Mouse (Mus musculus): ENCODE data around the gene Hk1. TPM values are rescaled to one million over a fixed set of nuclear protein-coding genes. Genes with fewer than 3 reads are reported as not detected.

Hk1 gene
- polyA plus RNA-seq, 1 experiment from 2014 or later, result 48.8 TPM

DNA sequence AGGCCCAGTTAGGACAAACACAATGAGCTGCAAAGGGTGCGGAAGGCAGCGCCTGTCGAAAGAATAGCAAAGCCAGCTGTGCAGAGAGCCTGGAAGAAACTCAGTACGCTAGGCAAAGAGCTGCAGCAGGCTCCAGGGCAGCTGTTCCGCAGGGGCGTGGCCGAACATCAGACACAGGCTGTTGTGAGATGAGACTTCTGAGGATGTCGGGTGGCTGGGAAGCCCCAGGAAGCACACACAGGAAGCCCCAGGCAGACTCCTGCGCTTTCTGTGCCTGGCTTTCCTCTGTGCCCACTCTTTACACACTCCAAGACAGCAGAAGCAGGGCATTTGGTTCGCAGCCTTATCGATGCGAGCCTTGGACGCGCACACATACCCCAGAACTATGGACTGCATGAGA is 25.2 kb upstream of the Hk1 start:
- no peak overlapping the region for H3K9ac ChIP-seq
- WGBS, result 31% methylated on average over 14 of the region's 14 CpGs
- H3K27ac ChIP-seq, result no peak overlapping the region

DNA sequence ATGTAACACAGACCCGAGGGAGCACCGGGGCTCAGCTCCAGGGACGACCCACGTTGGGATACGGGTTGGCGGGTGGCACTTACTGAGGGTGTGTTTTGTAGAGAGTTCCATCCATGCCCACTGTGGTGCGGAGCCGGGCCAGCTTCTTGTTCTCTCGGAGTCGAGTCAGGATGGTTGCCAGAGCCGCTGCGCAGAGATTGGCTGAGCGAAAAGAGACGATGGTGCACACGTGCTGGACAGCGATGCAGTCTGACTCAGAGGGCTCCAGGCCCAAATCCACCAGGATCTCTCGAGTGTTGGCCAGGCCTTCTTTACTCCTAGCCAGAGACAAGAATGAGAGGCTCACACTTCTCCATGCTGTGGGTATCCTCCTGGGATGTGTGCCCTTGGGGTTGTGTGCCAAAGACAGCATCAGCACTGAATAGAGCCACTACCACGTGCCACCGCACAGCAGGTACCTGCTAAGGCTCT is 22.0 kb upstream of the Hk1 start:
- H3K27ac ChIP-seq, result 0 out of 2 replicates have a peak overlapping the region, but pooled peaks have one; percentile 17
- no peaks in the 10 kb centered on the region for H3K36me3 ChIP-seq
- H3K4me1 ChIP-seq, result peaks cover 8% of the 10 kb centered on the region
- ATAC-seq (ENCODE audit: insufficient number of reproducible peaks, low FRiP score, low TSS enrichment, low read depth), result peak; percentile 62; the same call in 1 of the 2 replicates
- H3K9ac ChIP-seq, result no peak overlapping the region
- no peaks in the 10 kb centered on the region for H3K9me3 ChIP-seq
- WGBS, result 75% methylated on average over 19 of the region's 19 CpGs
- no peak overlapping the region for H3K4me2 ChIP-seq
- H3K4me3 ChIP-seq, result no peak overlapping the region
- H3K27me3 ChIP-seq, result peaks cover 5% of the 10 kb centered on the region; the same call in 1 of the 2 replicates

More for the DNA sequence above, 25.2 kb upstream of the Hk1 start:
- Histone ChIP-seq H3K27me3 (peaks cover 11% of the 10 kb centered on the region; the same call in 1 of the 2 replicates), H3K36me3 (no peaks in the 10 kb centered on the region), H3K9me3 (no peaks in the 10 kb centered on the region), H3K4me1 (peaks cover 8% of the 10 kb centered on the region), H3K4me3 (peak overlapping the region; percentile 8; the same call in 1 of the 2 replicates), H3K4me2 (peak overlapping the region; percentile 32)
- ATAC-seq (ENCODE audit: insufficient number of reproducible peaks, low FRiP score, low TSS enrichment, low read depth), result no peak

DNA sequence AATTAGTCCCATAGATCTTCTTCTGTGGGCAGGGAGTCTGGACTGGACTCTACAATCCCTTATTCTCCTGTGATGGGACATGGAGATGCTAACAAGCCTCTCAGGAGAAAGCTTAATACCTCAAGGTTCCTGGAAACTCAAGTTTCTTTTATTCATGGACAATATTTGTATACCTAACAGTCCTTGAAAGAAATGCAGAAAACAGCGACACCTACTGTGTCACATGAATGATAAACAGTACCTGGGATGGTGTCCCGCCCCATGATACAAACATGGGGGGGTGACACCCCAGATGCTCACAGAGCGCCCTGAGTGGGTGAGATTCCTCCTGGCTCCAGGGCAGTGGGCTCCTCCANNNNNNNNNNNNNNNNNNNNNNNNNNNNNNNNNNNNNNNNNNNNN is 3.3 kb upstream of the Hk1 start:
- Histone ChIP-seq H3K27ac (no peak overlapping the region), H3K4me3 (no peak overlapping the region), H3K4me2 (no peak overlapping the region), H3K36me3 (no peaks in the 10 kb centered on the region), H3K9ac (no peak overlapping the region), H3K9me3 (no peaks in the 10 kb centered on the region), H3K4me1 (no peaks in the 10 kb centered on the region), H3K27me3 (no peaks in the 10 kb centered on the region)
- 77% methylated on average over 3 of the region's 3 CpGs for WGBS
- no peak for ATAC-seq (ENCODE audit: insufficient number of reproducible peaks, low FRiP score, low TSS enrichment, low read depth)

DNA sequence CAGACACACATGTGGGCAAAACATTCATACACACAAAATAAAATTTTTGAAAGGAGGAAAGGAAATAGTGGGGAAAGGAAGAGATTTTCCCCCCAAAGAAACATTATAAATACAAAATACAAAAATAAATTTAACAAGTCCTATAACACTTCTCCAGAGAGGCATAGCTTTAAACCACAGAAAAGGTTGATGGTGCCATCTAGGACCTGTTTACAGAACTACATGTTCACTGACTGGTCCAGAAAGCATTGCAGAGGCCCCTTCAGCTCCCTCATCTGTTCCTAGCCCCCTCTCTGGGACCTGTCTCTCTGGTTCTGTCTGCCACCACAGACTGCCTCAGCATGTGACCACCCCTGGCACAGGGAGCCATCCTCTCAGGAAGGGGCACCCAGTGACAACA is 1.2 kb upstream of the Hk1 start:
- H3K4me3 ChIP-seq, result no peak overlapping the region
- H3K4me1 ChIP-seq, result no peaks in the 10 kb centered on the region
- H3K27ac ChIP-seq, result no peak overlapping the region
- no peaks in the 10 kb centered on the region for H3K36me3 ChIP-seq
- no peaks in the 10 kb centered on the region for H3K9me3 ChIP-seq
- no peak for ATAC-seq (ENCODE audit: insufficient number of reproducible peaks, low FRiP score, low TSS enrichment, low read depth)
- H3K4me2 ChIP-seq, result no peak overlapping the region
- H3K27me3 ChIP-seq, result no peaks in the 10 kb centered on the region
- no peak overlapping the region for H3K9ac ChIP-seq

DNA sequence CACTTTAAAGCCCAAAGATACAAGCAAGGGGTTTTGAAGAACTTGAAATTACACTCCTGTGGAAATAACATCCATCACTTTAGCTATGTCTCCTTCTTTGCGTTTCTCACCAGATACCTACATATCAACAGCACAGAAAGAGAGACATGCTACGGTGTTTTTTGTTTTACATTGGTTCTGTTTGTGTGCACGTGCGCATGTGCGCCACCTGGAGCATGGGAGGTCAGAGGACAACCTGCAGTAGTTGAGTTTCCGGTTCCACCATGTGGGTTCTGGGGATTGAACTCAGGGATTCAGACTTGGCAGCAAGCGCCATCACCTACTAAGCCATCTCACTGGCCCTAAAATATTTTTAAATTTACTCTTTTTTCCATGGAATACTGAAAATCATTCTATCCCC is 20.9 kb downstream of the Hk1 start:
- H3K4me3 ChIP-seq, result no peak overlapping the region
- H3K9ac ChIP-seq, result no peak overlapping the region
- ATAC-seq (ENCODE audit: insufficient number of reproducible peaks, low FRiP score, low TSS enrichment, low read depth), result no peak
- H3K36me3 ChIP-seq, result no peaks in the 10 kb centered on the region
- no peaks in the 10 kb centered on the region for H3K27me3 ChIP-seq
- H3K9me3 ChIP-seq, result no peaks in the 10 kb centered on the region
- 92% methylated on average over 7 of the region's 7 CpGs for WGBS
- no peak overlapping the region for H3K27ac ChIP-seq
- H3K4me1 ChIP-seq, result 0 out of 2 replicates have a peak, but pooled peaks cover 2% of the 10 kb centered on the region
- H3K4me2 ChIP-seq, result no peak overlapping the region

DNA sequence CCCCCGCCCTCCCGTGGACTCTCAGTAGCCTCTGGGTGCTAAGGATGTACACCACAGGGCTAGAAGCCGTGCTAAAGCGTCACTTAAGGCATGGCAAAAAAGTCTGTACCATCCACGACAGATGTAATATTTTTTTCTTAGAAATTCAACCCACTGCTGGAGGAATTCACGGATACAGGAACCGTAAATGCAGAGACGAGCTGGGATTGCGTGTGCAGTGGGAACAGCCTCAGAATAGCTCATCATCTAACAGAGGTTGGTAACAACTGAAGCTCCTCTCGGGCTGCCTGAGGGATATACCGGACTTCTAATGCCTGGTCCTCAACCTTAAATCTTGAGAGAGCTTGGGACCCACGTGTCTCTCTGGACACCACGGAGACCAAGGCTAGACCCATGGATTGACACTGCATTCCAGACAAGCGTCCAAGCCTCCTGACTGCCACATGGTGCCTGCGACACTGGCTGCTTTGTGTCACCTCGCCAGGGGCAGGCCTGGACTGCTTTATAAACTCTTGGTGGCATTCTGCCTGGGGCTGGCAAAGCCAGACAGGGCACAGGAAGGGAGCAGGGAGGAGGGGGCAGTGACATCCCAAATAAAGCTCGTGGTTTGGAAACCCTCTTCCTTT is 23.5 kb downstream of the Hk1 start:
- no peak overlapping the region for H3K4me2 ChIP-seq
- WGBS, result 63% methylated on average over 17 of the region's 17 CpGs
- ATAC-seq (ENCODE audit: insufficient number of reproducible peaks, low FRiP score, low TSS enrichment, low read depth), result no peak
- H3K27ac ChIP-seq, result no peak overlapping the region
- no peak overlapping the region for H3K4me3 ChIP-seq
- no peaks in the 10 kb centered on the region for H3K36me3 ChIP-seq
- H3K27me3 ChIP-seq, result no peaks in the 10 kb centered on the region
- H3K9me3 ChIP-seq, result no peaks in the 10 kb centered on the region
- H3K4me1 ChIP-seq, result 0 out of 2 replicates have a peak, but pooled peaks cover 2% of the 10 kb centered on the region
- H3K9ac ChIP-seq, result no peak overlapping the region

DNA sequence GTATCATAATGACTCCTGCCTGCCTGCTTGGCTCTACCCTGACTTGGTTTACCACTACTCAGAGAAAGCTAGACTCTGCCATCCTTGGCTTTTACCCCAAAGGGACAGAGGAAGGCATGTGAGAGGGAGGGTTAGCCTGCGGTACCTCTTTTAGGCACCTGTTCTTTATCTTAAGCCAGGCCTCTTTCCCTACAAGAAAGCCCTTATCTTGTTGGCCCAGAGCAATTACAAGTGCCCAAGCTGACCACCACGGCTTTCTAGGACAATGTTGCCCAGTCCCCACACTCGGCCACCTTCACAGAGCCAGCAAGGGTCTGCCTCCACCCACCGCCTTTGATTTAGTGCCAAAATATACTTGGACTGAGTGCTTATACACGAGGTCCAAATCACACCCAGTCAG is 34.6 kb downstream of the Hk1 start:
- Histone ChIP-seq H3K27me3 (no peaks in the 10 kb centered on the region), H3K27ac (no peak overlapping the region), H3K9ac (no peak overlapping the region), H3K4me1 (peaks cover 8% of the 10 kb centered on the region), H3K4me2 (no peak overlapping the region), H3K9me3 (no peaks in the 10 kb centered on the region), H3K4me3 (no peak overlapping the region), H3K36me3 (no peaks in the 10 kb centered on the region)
- WGBS, result 71% methylated on average over 5 of the region's 5 CpGs
- no peak for ATAC-seq (ENCODE audit: insufficient number of reproducible peaks, low FRiP score, low TSS enrichment, low read depth)

DNA sequence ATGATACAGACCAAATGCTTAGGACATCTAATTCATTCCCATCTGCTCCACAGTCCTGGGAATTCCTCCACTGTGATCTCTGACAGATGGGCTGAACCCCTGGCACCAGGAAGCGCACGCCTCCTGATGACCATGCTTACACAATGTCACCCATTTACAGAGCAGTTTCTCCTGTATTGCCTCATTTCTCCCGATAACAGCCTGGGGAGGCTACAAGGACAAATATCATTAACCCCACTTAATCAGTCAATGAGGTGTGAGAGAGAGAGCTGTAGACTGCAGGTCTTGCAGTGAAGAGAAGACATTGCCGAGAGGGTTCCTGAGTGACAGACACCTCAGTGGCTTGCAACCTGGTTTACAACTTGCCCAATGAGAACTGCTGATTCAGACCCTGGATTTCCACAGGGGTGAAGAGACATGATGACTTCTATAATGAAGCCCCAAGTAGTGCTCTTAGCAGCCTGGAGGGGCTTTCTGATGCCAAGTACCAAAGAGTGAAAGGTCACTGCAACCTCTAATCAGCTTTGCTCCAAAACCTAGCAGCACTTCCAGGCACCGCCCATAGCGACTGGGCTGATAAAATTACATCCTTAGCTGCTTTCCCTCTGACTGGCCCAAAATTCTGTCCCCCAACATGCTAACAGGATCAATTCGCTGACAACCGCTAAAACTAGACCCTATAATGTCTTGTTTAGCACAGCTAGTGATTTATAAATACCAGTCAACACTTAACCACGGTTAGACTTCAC is 35.5 kb downstream of the Hk1 start:
- H3K27me3 ChIP-seq, result no peaks in the 10 kb centered on the region
- peaks cover 12% of the 10 kb centered on the region for H3K4me1 ChIP-seq
- no peak overlapping the region for H3K9ac ChIP-seq
- WGBS, result 72% methylated on average over 9 of the region's 9 CpGs
- no peak overlapping the region for H3K4me2 ChIP-seq
- no peak overlapping the region for H3K4me3 ChIP-seq
- no peak for ATAC-seq (ENCODE audit: insufficient number of reproducible peaks, low FRiP score, low TSS enrichment, low read depth)
- H3K36me3 ChIP-seq, result no peaks in the 10 kb centered on the region
- H3K27ac ChIP-seq, result no peak overlapping the region
- no peaks in the 10 kb centered on the region for H3K9me3 ChIP-seq

DNA sequence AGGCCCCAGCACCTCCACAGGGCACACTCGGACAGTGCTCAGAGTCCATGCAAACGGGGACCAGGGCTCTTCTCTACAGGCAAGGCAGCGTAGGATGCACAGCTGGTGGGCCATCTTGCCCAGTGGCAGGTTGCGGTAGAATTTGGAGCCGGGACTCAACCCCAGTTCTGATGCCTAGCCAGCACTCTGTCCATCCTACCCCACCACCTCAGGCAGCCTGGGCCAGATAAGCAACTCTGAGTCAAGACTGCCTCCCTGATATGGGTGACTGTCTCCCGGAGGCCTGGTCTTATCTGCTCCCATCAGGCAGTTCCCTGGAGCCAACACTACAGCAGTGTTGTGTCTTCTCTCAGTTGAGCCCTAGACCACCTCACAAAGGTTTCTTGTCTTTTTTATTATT is 37.2 kb downstream of the Hk1 start:
- no peak overlapping the region for H3K9ac ChIP-seq
- no peak overlapping the region for H3K4me3 ChIP-seq
- no peak overlapping the region for H3K27ac ChIP-seq
- no peaks in the 10 kb centered on the region for H3K9me3 ChIP-seq
- no peaks in the 10 kb centered on the region for H3K27me3 ChIP-seq
- no peaks in the 10 kb centered on the region for H3K36me3 ChIP-seq
- H3K4me2 ChIP-seq, result no peak overlapping the region
- WGBS, result 91% methylated on average over 6 of the region's 6 CpGs
- ATAC-seq (ENCODE audit: insufficient number of reproducible peaks, low FRiP score, low TSS enrichment, low read depth), result no peak
- H3K4me1 ChIP-seq, result peaks cover 27% of the 10 kb centered on the region

DNA sequence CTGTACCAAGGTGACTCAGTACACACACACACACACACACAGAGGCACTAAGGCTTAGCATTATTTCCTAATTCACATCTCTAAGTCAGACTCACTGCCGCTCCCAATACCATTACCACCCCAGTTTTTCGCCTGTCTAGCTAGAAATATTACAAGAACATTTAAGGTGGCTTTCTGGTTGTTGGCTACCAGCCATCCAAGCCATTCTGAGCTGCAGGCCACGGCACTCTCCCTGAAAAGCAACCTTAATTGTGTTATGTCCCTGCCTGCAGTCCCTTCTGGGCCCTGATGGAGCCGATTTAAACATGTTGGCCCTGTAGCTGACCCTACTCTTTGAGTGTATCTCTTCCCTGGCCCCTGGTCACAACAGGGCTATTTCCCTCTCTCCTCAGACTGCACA is 37.8 kb downstream of the Hk1 start:
- H3K4me2 ChIP-seq, result no peak overlapping the region
- no peaks in the 10 kb centered on the region for H3K9me3 ChIP-seq
- ATAC-seq (ENCODE audit: insufficient number of reproducible peaks, low FRiP score, low TSS enrichment, low read depth), result no peak
- no peaks in the 10 kb centered on the region for H3K36me3 ChIP-seq
- H3K27ac ChIP-seq, result no peak overlapping the region
- WGBS, result 79% methylated on average over 4 of the region's 4 CpGs
- H3K27me3 ChIP-seq, result no peaks in the 10 kb centered on the region
- no peak overlapping the region for H3K4me3 ChIP-seq
- no peak overlapping the region for H3K9ac ChIP-seq
- peaks cover 32% of the 10 kb centered on the region for H3K4me1 ChIP-seq

DNA sequence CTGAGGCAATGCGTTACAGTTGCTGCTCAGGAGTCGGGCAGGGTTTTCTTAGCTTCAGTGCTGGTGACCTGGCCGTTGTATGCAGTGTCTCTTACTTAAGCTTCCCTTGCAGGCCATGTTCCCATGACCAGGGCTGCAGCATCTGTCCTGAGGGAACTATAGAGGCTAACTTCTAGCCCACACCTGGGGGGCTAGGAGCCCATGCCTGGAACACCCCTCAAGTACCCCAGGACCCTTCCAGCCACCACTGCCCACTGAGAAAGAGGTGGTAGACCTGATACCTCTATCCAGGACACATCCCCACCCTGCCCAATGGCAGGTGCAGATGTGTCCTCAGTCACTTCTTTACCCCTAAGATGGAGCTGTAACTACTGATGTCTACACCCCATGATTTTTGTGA is 38.7 kb downstream of the Hk1 start:
- Histone ChIP-seq H3K9me3 (no peaks in the 10 kb centered on the region), H3K4me2 (peak overlapping the region; percentile 83), H3K4me1 (peaks cover 42% of the 10 kb centered on the region), H3K4me3 (peak overlapping the region; percentile 80), H3K27ac (peak overlapping the region; percentile 92), H3K9ac (peak overlapping the region; percentile 55), H3K27me3 (no peaks in the 10 kb centered on the region), H3K36me3 (no peaks in the 10 kb centered on the region)
- 26% methylated on average over 3 of the region's 3 CpGs for WGBS
- ATAC-seq (ENCODE audit: insufficient number of reproducible peaks, low FRiP score, low TSS enrichment, low read depth), result no peak

DNA sequence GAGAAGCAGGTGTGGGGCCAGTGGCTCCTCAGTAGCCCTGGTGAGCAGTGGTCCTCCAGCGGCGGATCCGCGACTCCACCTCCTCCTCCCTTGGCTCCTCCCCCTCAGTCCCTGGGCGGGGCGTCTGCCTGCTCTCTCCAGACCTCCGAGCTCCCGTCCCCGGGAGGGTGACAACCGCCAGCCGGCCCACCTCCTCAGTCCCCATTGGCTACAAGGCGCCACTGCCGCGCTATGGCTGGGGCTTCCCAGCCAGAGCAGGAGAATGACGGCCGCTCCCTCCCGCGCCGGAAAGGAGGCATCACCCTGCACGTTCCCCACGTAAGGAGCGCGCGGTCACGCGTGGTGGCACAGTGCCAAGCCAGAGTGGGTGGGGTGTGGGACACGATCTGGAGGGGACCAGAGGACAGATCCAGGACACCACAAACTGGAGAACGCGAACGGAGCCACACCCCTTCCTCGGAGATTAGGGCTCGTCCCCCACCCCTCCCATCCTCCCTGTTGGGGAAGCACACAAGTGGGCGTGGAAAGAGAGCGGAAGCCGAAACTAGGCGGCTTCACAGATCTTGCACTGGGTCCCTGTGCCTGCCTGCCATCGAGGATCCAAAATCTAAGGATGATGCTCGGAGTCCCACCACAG is 39.5 kb downstream of the Hk1 start:
- peak overlapping the region; percentile 83 for H3K4me2 ChIP-seq
- H3K9me3 ChIP-seq, result no peaks in the 10 kb centered on the region
- under 1% methylated on average over 38 of the region's 38 CpGs for whole genome bisulfite sequencing
- ATAC-seq (ENCODE audit: insufficient number of reproducible peaks, low FRiP score, low TSS enrichment, low read depth), result peak; percentile 95
- H3K27me3 ChIP-seq, result no peaks in the 10 kb centered on the region
- peaks cover 50% of the 10 kb centered on the region for H3K4me1 ChIP-seq
- H3K27ac ChIP-seq, result peak overlapping the region; percentile 92
- H3K9ac ChIP-seq, result peak overlapping the region; percentile 55
- H3K36me3 ChIP-seq, result no peaks in the 10 kb centered on the region
- H3K4me3 ChIP-seq, result peak overlapping the region; percentile 80
